Mouse (Mus musculus): Measurements from ENCODE around the gene Mcm2. TPM values are rescaled to one million over a fixed set of nuclear protein-coding genes. Genes with fewer than 3 reads are reported as not detected.

Mcm2 gene
- polyA plus RNA-seq, 1 experiment from 2014 or later, result 24.2 TPM

- H3K27me3 ChIP-seq (ENCODE audit: control insufficient read depth, insufficient read depth, low read length), result no peaks in the 10 kb centered on the region
- no peak overlapping the region for H3K9ac ChIP-seq (ENCODE audit: low read length)
- no peak overlapping the region for H3K27ac ChIP-seq (replicated peaks)
- no peak overlapping the region for H3K4me3 ChIP-seq (ENCODE audit: low read depth, low read length)
- no peak for DNase-seq (ENCODE audit: low spot score)
- no peaks in the 10 kb centered on the region for H3K36me3 ChIP-seq (ENCODE audit: control insufficient read depth, insufficient read depth, low read length)
- H3K4me2 ChIP-seq (replicated peaks; ENCODE audit: low read depth), result no peak overlapping the region
- no peaks in the 10 kb centered on the region for H3K9me3 ChIP-seq (ENCODE audit: control insufficient read depth, low read length)
- H3K4me1 ChIP-seq (replicated peaks; ENCODE audit: control insufficient read depth, insufficient read depth), result no peaks in the 10 kb centered on the region
- no peak for TF ChIP-seq EP300 (optimal IDR thresholded peaks at IDR 0.05)
- no peak for TF ChIP-seq CTCF (IDR thresholded peaks at IDR 0.05; ENCODE audit: low read depth)
- no peak for ATAC-seq (ENCODE audit: low FRiP score, low TSS enrichment)
- WGBS, result 82% methylated on average over 9 of the region's 9 CpGs
Observed at GRCm38 (mm10) chr6:88940090-88940916, 41.7 kb upstream of the Mcm2 start.

GRCm38 (mm10) chr6:88939281-88940089 is 40.9 kb upstream of the Mcm2 start:
- no peak for DNase-seq (ENCODE audit: low spot score)

DNA sequence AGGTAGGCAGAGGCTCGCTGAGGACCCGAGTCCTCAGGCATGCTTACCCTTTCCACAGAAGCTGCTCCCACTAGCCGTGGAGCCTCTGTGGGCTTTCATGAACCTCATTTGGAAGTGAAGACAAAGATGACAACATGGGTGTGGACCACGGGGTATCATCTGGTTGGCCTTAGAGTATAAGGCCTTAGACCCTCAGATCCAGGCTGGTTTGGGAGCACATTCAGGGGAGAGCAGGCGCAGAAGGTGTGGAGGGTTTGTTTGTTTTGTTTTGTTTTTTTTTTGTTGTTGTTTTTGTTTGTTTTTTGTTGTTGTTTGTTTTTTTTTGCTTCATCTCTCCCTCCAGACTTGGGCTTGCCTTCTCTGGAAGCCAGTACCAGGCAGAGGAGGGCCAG is 40.1 kb upstream of the Mcm2 start:
- no peak for ATAC-seq (ENCODE audit: low FRiP score, low TSS enrichment)
- Histone ChIP-seq H3K36me3 (ENCODE audit: control insufficient read depth, insufficient read depth, low read length) (no peaks in the 10 kb centered on the region), H3K9me3 (ENCODE audit: control insufficient read depth, low read length) (no peaks in the 10 kb centered on the region), H3K27me3 (ENCODE audit: control insufficient read depth, insufficient read depth, low read length) (no peaks in the 10 kb centered on the region), H3K4me2 (replicated peaks; ENCODE audit: low read depth) (no peak overlapping the region), H3K4me1 (replicated peaks; ENCODE audit: control insufficient read depth, insufficient read depth) (no peaks in the 10 kb centered on the region), H3K4me3 (ENCODE audit: low read depth, low read length) (no peak overlapping the region), H3K27ac (replicated peaks) (no peak overlapping the region), H3K9ac (ENCODE audit: low read length) (no peak overlapping the region)
- 71% methylated on average over 5 of the region's 5 CpGs for WGBS
- no peak for DNase-seq (ENCODE audit: low spot score)
- TF ChIP-seq EP300 (optimal IDR thresholded peaks at IDR 0.05), result no peak
- TF ChIP-seq CTCF (IDR thresholded peaks at IDR 0.05; ENCODE audit: low read depth), result no peak

More at GRCm38 (mm10) chr6:88939281-88940089, 40.9 kb upstream of the Mcm2 start:
- Histone ChIP-seq H3K36me3 (ENCODE audit: control insufficient read depth, insufficient read depth, low read length) (no peaks in the 10 kb centered on the region), H3K9ac (ENCODE audit: low read length) (no peak overlapping the region), H3K4me2 (replicated peaks; ENCODE audit: low read depth) (no peak overlapping the region), H3K4me1 (replicated peaks; ENCODE audit: control insufficient read depth, insufficient read depth) (no peaks in the 10 kb centered on the region), H3K27ac (replicated peaks) (no peak overlapping the region), H3K9me3 (ENCODE audit: control insufficient read depth, low read length) (no peaks in the 10 kb centered on the region), H3K27me3 (ENCODE audit: control insufficient read depth, insufficient read depth, low read length) (no peaks in the 10 kb centered on the region), H3K4me3 (ENCODE audit: low read depth, low read length) (no peak overlapping the region)
- ATAC-seq (ENCODE audit: low FRiP score, low TSS enrichment), result no peak
- TF ChIP-seq CTCF (IDR thresholded peaks at IDR 0.05; ENCODE audit: low read depth) (0 out of 2 replicates have a peak, but pooled peaks have one; percentile 14), EP300 (optimal IDR thresholded peaks at IDR 0.05) (no peak)
- WGBS, result 44% methylated on average over 12 of the region's 12 CpGs

DNA sequence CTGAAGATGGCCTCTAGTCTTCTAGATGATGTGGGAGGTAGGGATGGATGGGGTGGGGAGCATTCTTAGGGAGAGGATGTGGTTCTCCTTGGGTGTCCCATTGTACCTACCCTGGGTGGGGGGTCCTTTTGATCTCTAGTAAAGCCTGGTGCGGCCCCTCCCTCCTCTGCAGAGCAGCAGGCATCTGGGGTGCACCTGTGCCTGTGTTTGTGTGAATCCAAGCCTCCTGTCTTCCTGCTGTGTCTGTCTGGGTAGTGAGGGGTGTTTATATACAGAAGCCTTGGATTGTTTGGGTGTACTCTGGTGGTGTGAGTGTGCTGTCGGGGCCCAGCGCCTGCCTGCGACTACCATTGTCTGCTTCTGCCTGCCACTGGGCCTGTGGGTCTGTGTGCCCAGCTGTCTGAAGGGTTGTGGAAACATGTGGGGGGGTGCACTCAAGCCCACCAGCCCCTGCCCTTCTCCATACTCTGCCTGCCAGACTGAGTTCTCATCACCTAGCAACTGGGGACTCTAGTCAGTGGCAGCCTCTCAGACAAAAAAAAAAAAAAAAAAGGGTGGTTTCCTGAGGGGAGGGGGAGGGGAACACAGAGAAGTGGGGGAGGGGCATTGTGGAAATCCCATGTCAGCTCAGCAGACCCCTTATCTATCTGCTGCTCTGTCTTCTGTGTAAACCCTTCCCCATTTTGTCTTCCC is 39.5 kb upstream of the Mcm2 start:
- ATAC-seq (ENCODE audit: low FRiP score, low TSS enrichment) (no peak), DNase-seq (ENCODE audit: low spot score) (no peak)
- Histone ChIP-seq H3K4me1 (replicated peaks; ENCODE audit: control insufficient read depth, insufficient read depth) (no peaks in the 10 kb centered on the region), H3K9me3 (ENCODE audit: control insufficient read depth, low read length) (no peaks in the 10 kb centered on the region), H3K4me2 (replicated peaks; ENCODE audit: low read depth) (no peak overlapping the region), H3K27me3 (ENCODE audit: control insufficient read depth, insufficient read depth, low read length) (no peaks in the 10 kb centered on the region), H3K4me3 (ENCODE audit: low read depth, low read length) (no peak overlapping the region), H3K36me3 (ENCODE audit: control insufficient read depth, insufficient read depth, low read length) (no peaks in the 10 kb centered on the region), H3K27ac (replicated peaks) (no peak overlapping the region), H3K9ac (ENCODE audit: low read length) (no peak overlapping the region)
- TF ChIP-seq EP300 (optimal IDR thresholded peaks at IDR 0.05) (no peak), CTCF (IDR thresholded peaks at IDR 0.05; ENCODE audit: low read depth) (no peak)
- 43% methylated on average over 4 of the region's 4 CpGs for WGBS

DNA sequence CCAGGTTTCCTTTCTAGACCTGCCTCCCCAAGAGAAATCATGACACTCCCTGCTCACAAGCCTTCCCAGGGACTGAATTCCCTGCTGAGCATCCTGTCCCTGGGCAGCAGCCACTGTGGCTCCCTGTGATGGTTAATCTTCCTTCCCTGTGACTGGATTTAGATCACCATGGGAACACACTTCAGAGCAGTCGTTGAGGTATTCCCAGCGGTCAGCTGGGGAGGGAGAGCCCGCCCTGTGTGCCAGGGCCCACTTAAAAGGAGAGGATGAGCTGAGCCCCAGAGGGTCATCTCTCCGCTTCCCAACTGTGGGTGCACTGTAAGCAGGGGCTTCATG is 38.6 kb upstream of the Mcm2 start:
- ATAC-seq (ENCODE audit: low FRiP score, low TSS enrichment) (no peak), DNase-seq (ENCODE audit: low spot score) (no peak)
- no peak for TF ChIP-seq EP300 (optimal IDR thresholded peaks at IDR 0.05)
- no peak for TF ChIP-seq CTCF (IDR thresholded peaks at IDR 0.05; ENCODE audit: low read depth)
- H3K36me3 ChIP-seq (ENCODE audit: control insufficient read depth, insufficient read depth, low read length), result no peaks in the 10 kb centered on the region
- no peak overlapping the region for H3K9ac ChIP-seq (ENCODE audit: low read length)
- H3K4me1 ChIP-seq (replicated peaks; ENCODE audit: control insufficient read depth, insufficient read depth), result no peaks in the 10 kb centered on the region
- no peaks in the 10 kb centered on the region for H3K27me3 ChIP-seq (ENCODE audit: control insufficient read depth, insufficient read depth, low read length)
- H3K4me2 ChIP-seq (replicated peaks; ENCODE audit: low read depth), result no peak overlapping the region
- H3K27ac ChIP-seq (replicated peaks), result no peak overlapping the region
- 63% methylated on average over 4 of the region's 4 CpGs for WGBS
- no peaks in the 10 kb centered on the region for H3K9me3 ChIP-seq (ENCODE audit: control insufficient read depth, low read length)
- H3K4me3 ChIP-seq (ENCODE audit: low read depth, low read length), result no peak overlapping the region

All from stomach, postnatal 0 days (tissue).